Mouse (Mus musculus): ENCODE results near the gene Adgrb3. TPM values are rescaled to one million over a fixed set of nuclear protein-coding genes. Genes with fewer than 3 reads are reported as not detected.

Adgrb3 gene
- polyA plus RNA-seq, 1 experiment, result not detected

DNA sequence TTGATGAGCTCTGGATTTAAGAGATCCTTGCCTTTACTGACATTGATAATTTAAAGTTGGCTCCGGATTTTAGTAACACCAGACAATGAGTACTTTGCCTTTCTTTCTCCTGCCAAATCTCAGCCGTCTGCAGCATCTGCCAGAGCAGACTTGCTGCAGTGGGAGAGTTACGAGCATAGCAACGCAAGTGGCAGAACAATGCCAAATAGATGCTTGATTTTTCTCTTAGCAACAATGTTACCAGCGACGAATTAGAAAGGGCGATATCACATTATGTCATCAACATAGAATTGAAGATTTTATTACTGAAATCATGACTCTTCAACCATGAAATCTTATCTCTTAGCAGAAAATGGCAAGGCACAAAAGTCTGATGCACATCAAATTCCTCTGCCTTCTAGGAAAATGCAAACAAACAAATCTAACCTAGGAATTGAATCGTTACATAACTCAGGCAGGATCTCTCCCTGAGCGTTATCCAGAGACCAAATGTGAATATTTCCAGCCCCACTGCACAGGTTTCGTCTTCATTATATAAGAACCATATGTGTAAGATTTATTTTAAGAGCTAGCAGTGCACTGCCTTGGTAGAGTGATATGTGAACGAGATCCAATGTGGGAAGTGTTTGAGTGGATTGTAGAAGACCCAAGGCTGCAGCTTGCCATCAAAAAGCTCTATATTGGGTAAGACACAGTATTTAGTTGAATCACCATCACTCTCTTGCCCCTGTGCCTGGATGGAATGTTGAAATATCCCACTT is 663.3 kb downstream of the Adgrb3 start:
- Histone ChIP-seq H3K27me3 (ENCODE audit: control insufficient read depth) (no peaks in the 10 kb centered on the region), H3K36me3 (ENCODE audit: control insufficient read depth) (no peaks in the 10 kb centered on the region), H3K9me3 (ENCODE audit: control insufficient read depth, low read length) (peaks cover 5% of the 10 kb centered on the region), H3K4me3 (replicated peaks) (no peak overlapping the region), H3K4me1 (ENCODE audit: control insufficient read depth) (no peaks in the 10 kb centered on the region)
- TF ChIP-seq TAL1 (IDR thresholded peaks at IDR 0.05; ENCODE audit: low read length), result no peak
- no peak for TF ChIP-seq GATA1 (IDR thresholded peaks at IDR 0.05; ENCODE audit: low read length)

DNA sequence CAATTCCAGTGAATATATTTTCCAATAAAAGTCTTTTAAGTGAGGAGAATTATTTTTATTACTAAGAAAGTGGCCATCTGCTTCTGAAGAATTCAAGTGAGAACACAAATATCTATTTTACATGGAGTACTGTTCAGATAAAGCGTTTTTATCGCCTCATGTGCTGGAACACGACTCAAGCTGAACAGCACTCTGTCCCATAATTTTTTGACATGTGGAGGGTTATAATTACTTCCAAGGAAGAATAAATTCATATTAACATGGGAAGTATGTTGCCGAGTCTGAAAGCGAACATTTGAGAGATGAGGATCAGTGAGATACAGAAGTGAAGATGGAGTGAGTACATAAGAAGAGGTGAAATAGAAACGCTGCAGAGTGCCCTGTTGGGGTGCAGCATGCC is 665.9 kb downstream of the Adgrb3 start:
- Histone ChIP-seq H3K4me1 (ENCODE audit: control insufficient read depth) (no peaks in the 10 kb centered on the region), H3K27me3 (ENCODE audit: control insufficient read depth) (no peaks in the 10 kb centered on the region), H3K9me3 (ENCODE audit: control insufficient read depth, low read length) (peaks cover 8% of the 10 kb centered on the region), H3K36me3 (ENCODE audit: control insufficient read depth) (no peaks in the 10 kb centered on the region), H3K4me3 (replicated peaks) (no peak overlapping the region)
- no peak for TF ChIP-seq GATA1 (IDR thresholded peaks at IDR 0.05; ENCODE audit: low read length)
- no peak for TF ChIP-seq TAL1 (IDR thresholded peaks at IDR 0.05; ENCODE audit: low read length)

DNA sequence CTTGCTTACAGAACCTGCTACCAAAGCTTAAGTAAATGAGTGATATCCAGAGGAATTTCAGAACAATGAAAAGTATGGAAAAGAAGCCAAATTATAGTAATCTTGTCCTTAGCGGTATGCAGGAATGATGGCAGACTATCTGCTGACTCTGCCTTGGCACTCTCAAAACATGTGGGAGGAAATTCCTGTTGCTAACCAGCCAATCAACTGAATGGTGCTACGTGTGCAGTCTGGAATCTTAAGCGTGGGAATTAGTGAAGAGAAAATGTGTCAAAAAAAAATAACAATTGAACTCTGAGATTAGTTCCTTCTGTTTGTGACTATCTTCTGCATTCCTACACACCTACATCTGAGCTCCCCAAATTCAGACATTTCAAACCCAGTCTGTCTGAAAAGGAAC is 683.3 kb downstream of the Adgrb3 start:
- no peak for TF ChIP-seq GATA1 (IDR thresholded peaks at IDR 0.05; ENCODE audit: low read length)
- TF ChIP-seq TAL1 (IDR thresholded peaks at IDR 0.05; ENCODE audit: low read length), result no peak
- H3K4me3 ChIP-seq (replicated peaks), result no peak overlapping the region
- H3K4me1 ChIP-seq (ENCODE audit: control insufficient read depth), result no peaks in the 10 kb centered on the region
- no peaks in the 10 kb centered on the region for H3K27me3 ChIP-seq (ENCODE audit: control insufficient read depth)
- peaks cover 4% of the 10 kb centered on the region; the same call in 1 of the 2 replicates for H3K9me3 ChIP-seq (ENCODE audit: control insufficient read depth, low read length)
- no peaks in the 10 kb centered on the region for H3K36me3 ChIP-seq (ENCODE audit: control insufficient read depth)

DNA sequence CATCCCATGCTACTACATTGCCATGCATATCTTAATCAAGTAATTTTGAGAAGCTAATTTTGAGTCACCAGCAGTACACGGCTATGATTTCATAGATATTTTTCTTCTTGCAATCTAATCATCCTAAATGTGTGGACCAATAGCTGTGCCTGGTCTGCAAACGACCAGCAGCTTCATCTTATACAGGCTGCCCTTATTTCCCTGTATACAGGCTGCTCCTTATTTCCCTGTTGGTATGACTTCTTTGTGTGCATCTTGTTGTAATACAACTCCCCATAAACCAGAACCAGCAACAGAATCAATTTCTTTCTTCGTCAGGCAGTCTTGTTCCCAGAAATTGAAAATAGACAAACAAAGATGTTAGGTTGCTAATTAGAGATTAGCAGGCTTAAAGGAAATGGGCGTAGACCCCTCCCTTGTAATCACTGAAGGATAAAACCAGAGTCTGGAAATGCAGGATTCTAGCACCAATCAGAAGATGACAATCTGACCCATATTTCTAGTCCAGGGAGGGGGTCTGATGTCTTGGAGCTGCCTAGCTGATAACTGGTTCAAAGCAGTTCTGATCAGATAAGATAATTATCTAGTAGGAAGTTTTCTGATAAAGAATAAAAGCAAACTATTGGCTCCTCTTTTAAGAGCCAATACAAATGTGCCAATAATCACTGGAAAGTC is 697.2 kb downstream of the Adgrb3 start:
- TF ChIP-seq GATA1 (IDR thresholded peaks at IDR 0.05; ENCODE audit: low read length) (no peak), TAL1 (IDR thresholded peaks at IDR 0.05; ENCODE audit: low read length) (no peak)

DNA sequence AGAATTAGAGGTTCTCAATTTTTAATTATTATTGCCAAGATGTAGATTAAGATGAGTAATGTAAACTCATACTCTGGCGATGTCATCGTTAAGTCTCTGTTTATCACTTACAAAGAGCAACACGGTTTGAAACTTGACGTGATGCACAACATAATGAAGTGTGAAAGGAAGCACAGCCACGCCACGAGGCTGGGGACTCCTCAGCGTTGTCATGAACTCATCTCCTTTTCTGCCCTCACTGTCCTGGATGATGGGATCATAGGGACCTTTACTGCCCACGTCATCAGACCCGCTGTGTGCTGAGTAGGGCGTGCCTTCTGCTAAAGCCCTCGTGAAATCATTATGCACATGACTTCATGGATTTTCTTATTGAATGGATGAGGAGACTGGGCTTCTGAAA is 714.0 kb downstream of the Adgrb3 start:
- H3K4me3 ChIP-seq (replicated peaks), result no peak overlapping the region
- H3K9me3 ChIP-seq (ENCODE audit: control insufficient read depth, low read length), result peaks cover 3% of the 10 kb centered on the region; the same call in 1 of the 2 replicates
- no peaks in the 10 kb centered on the region for H3K27me3 ChIP-seq (ENCODE audit: control insufficient read depth)
- H3K4me1 ChIP-seq (ENCODE audit: control insufficient read depth), result no peaks in the 10 kb centered on the region
- TF ChIP-seq TAL1 (IDR thresholded peaks at IDR 0.05; ENCODE audit: low read length) (no peak), GATA1 (IDR thresholded peaks at IDR 0.05; ENCODE audit: low read length) (no peak)
- H3K36me3 ChIP-seq (ENCODE audit: control insufficient read depth), result no peaks in the 10 kb centered on the region

More for the DNA sequence above, 697.2 kb downstream of the Adgrb3 start:
- Histone ChIP-seq H3K27me3 (ENCODE audit: control insufficient read depth) (no peaks in the 10 kb centered on the region), H3K9me3 (ENCODE audit: control insufficient read depth, low read length) (peaks cover 4% of the 10 kb centered on the region), H3K36me3 (ENCODE audit: control insufficient read depth) (no peaks in the 10 kb centered on the region), H3K4me1 (ENCODE audit: control insufficient read depth) (no peaks in the 10 kb centered on the region), H3K4me3 (replicated peaks) (no peak overlapping the region)

DNA sequence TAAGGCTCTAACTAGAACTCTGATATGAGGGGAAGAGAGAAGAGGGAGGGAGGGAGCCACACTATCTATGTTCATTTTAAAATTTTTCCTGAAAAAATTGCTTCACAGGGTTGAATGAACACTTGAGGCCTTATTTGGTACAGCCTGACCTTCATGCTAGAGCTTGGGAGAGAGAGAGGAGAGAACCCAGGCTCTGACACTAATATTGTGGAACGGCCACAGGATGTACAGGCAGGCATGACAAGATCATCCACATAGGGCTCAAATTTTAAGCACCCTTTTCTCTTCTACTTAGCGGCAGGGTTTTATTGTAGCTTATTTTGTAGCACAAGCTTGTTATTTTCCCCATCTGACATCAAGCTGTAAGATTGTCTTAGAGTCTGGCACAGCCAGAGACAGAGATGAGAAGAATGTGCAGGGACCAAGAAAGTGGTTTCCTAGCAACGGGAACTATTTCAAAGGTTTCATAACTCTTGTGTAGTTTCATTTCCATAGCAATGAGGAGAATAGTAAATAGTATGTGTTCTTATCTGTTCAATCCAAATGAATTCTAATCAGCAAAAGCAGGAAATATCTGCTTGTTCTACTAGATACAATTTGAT is 721.9 kb downstream of the Adgrb3 start:
- no peaks in the 10 kb centered on the region for H3K36me3 ChIP-seq (ENCODE audit: control insufficient read depth)
- no peak for TF ChIP-seq GATA1 (IDR thresholded peaks at IDR 0.05; ENCODE audit: low read length)
- peaks cover 3% of the 10 kb centered on the region for H3K9me3 ChIP-seq (ENCODE audit: control insufficient read depth, low read length)
- H3K27me3 ChIP-seq (ENCODE audit: control insufficient read depth), result no peaks in the 10 kb centered on the region
- H3K4me1 ChIP-seq (ENCODE audit: control insufficient read depth), result no peaks in the 10 kb centered on the region
- no peak overlapping the region for H3K4me3 ChIP-seq (replicated peaks)

DNA sequence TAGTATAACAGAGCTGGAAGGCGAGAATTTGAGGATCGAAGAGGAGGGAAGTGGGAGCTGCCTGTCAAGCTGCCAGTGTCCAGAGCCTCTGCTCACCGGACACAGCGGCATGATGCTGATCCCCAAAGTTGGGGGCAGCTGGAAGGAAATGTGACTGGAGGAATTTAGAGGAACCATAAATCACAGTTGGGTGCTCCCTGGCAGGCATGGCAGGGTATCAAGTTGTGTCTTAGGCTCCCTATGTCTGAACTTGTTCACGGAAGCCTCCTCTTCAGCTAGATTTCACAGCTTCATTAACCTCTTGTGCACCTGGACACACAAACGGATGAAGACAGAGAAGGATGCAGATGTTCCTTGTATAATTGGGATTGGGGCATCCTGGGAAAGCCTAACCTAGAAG is 722.8 kb downstream of the Adgrb3 start:
- Histone ChIP-seq H3K36me3 (ENCODE audit: control insufficient read depth) (no peaks in the 10 kb centered on the region), H3K9me3 (ENCODE audit: control insufficient read depth, low read length) (peaks cover 3% of the 10 kb centered on the region), H3K4me3 (replicated peaks) (no peak overlapping the region), H3K4me1 (ENCODE audit: control insufficient read depth) (no peaks in the 10 kb centered on the region), H3K27me3 (ENCODE audit: control insufficient read depth) (no peaks in the 10 kb centered on the region)
- TF ChIP-seq TAL1 (IDR thresholded peaks at IDR 0.05; ENCODE audit: low read length) (no peak), GATA1 (IDR thresholded peaks at IDR 0.05; ENCODE audit: low read length) (no peak)

DNA sequence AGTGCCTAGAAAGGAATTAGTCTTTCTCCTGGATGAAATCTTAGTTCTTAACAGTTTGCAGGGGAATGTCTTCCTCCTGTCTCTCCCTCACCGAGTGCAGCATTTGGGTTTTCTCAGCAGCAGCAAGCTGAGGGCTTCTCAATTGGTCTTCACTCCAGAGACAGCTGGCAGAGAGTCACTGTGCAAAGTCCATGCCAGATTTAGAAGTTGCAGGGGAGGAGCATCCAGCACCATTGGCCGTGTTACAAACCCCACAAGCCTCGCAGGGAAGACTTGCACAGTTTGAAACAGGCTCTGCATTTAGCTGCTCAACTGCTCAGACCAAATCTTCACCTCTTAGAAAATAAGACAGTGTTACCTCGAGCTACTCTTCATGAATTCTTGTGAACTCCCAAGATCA is 724.1 kb downstream of the Adgrb3 start:
- Histone ChIP-seq H3K4me1 (ENCODE audit: control insufficient read depth) (no peaks in the 10 kb centered on the region), H3K9me3 (ENCODE audit: control insufficient read depth, low read length) (peaks cover 3% of the 10 kb centered on the region), H3K27me3 (ENCODE audit: control insufficient read depth) (no peaks in the 10 kb centered on the region), H3K36me3 (ENCODE audit: control insufficient read depth) (no peaks in the 10 kb centered on the region), H3K4me3 (replicated peaks) (no peak overlapping the region)
- TF ChIP-seq TAL1 (IDR thresholded peaks at IDR 0.05; ENCODE audit: low read length), result no peak
- no peak for TF ChIP-seq GATA1 (IDR thresholded peaks at IDR 0.05; ENCODE audit: low read length)

DNA sequence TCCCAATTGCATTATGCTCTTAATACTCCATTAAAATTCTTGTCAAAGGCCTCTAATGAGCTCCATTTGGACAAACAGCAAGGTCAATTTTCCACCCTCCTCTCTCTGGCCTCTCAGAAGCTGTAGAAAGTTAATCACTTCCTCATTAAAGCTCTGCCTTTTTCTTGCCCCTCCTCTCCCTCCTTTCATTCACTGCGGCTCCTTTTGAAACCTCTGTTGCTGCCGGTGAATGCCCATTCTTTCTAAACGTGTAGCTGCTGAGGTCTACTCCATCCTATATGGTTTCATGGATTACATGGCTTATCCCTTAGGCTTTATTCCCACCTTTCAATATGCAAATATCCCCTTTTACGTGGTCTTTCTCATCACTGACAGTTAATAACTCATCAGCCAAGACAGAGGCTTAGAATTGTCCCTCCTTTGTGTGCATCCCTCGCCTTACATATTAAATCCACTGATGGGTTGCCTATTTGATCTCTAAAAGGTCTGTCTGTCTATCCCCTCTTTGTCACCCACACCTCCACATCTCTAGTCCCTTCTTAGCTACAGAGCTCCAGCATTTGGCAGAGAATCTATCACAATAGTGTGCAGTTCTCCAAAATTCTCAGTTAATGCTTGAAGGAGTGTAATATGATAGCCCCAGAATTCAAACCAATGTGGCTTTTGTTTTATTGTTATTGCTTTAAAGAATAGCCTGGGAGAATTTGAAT is 741.3 kb downstream of the Adgrb3 start:
- H3K27me3 ChIP-seq (ENCODE audit: control insufficient read depth), result no peaks in the 10 kb centered on the region
- no peaks in the 10 kb centered on the region for H3K36me3 ChIP-seq (ENCODE audit: control insufficient read depth)
- no peaks in the 10 kb centered on the region for H3K4me1 ChIP-seq (ENCODE audit: control insufficient read depth)
- H3K9me3 ChIP-seq (ENCODE audit: control insufficient read depth, low read length), result peaks cover 13% of the 10 kb centered on the region
- TF ChIP-seq GATA1 (IDR thresholded peaks at IDR 0.05; ENCODE audit: low read length), result no peak
- no peak for TF ChIP-seq TAL1 (IDR thresholded peaks at IDR 0.05; ENCODE audit: low read length)
- H3K4me3 ChIP-seq (replicated peaks), result no peak overlapping the region

Data from erythroblast, embryonic 14.5 days (primary cell).